Mouse (Mus musculus): Measurements from ENCODE around the gene Nectin2. TPM values are rescaled to one million over a fixed set of nuclear protein-coding genes. Genes with fewer than 3 reads are reported as not detected.
A peak's percentile ranks its signal among the peaks of the same experiment; 100 is the strongest.

Nectin2 gene
- polyA plus RNA-seq (2012; fragmentation: generic; extraction: Trizol), result 27.1 TPM

GRCm38 (mm10) chr7:19750217-19751069 is at the start of gene Nectin2:
TSS of gene Nectin2 (minus strand) at chr7:19750483.
- Histone ChIP-seq H3ac (ENCODE audit: control insufficient read depth, insufficient read length) (peak within 1 kb of the TSS; percentile 23), H3K79me2 (ENCODE audit: control insufficient read depth, insufficient read depth) (no peaks in the 10 kb centered on the region), H3K36me3 (ENCODE audit: control insufficient read depth, insufficient read depth) (no peaks in the 10 kb centered on the region), H3K27me3 (ENCODE audit: control insufficient read depth, insufficient read depth, insufficient read length) (no peaks in the 10 kb centered on the region), H3K4me2 (ENCODE audit: low read depth) (peak within 1 kb of the TSS; percentile 92), H3K4me3 (peak within 1 kb of the TSS; percentile 63)
- TF ChIP-seq CEBPB (IDR thresholded peaks at IDR 0.05; ENCODE audit: insufficient read depth, poor library complexity, severe bottlenecking) (no peak), REST (IDR thresholded peaks at IDR 0.05; ENCODE audit: insufficient read depth, insufficient read length) (no peak), MYOG (IDR thresholded peaks at IDR 0.05; ENCODE audit: control insufficient read depth in 1 of 3, insufficient read depth in 1 of 3, insufficient read length in 2 of 3, low read depth in 2 of 3) (no peak), MAX (IDR thresholded peaks at IDR 0.05; ENCODE audit: low read depth) (no peak), MYOD1 (IDR thresholded peaks at IDR 0.05; ENCODE audit: control insufficient read depth in 1 of 3, insufficient read length in 2 of 3, low read depth in 2 of 3) (no peak), POLR2AphosphoS2 (IDR thresholded peaks at IDR 0.05; ENCODE audit: insufficient read length, low read depth) (no peak), TCF12 (IDR thresholded peaks at IDR 0.05; ENCODE audit: insufficient read depth, poor library complexity, severe bottlenecking) (no peak), TCF3 (IDR thresholded peaks at IDR 0.05; ENCODE audit: insufficient read length, low read depth) (no peak), SRF (IDR thresholded peaks at IDR 0.05; ENCODE audit: control insufficient read depth, insufficient read length, low read depth) (no peak), USF1 (IDR thresholded peaks at IDR 0.05; ENCODE audit: low read depth) (no peak), POLR2A (IDR thresholded peaks at IDR 0.05; ENCODE audit: insufficient read length, low read depth) (no peak), E2F4 (IDR thresholded peaks at IDR 0.05; ENCODE audit: insufficient read depth) (no peak)

- Histone ChIP-seq H3K27me3 (ENCODE audit: control insufficient read depth, insufficient read depth, insufficient read length) (peaks cover 22% of the 10 kb centered on the region), H3K79me2 (ENCODE audit: control insufficient read depth, insufficient read depth) (no peaks in the 10 kb centered on the region), H3K4me2 (ENCODE audit: low read depth) (no peak within 1 kb of the TSS), H3K4me3 (no peak within 1 kb of the TSS), H3ac (ENCODE audit: control insufficient read depth, insufficient read length) (no peak within 1 kb of the TSS), H3K36me3 (ENCODE audit: control insufficient read depth, insufficient read depth) (no peaks in the 10 kb centered on the region)
- TF ChIP-seq TCF12 (IDR thresholded peaks at IDR 0.05; ENCODE audit: insufficient read depth, poor library complexity, severe bottlenecking) (no peak), TCF3 (IDR thresholded peaks at IDR 0.05; ENCODE audit: insufficient read length, low read depth) (no peak), POLR2AphosphoS2 (IDR thresholded peaks at IDR 0.05; ENCODE audit: insufficient read length, low read depth) (no peak), MAX (IDR thresholded peaks at IDR 0.05; ENCODE audit: low read depth) (no peak), POLR2A (IDR thresholded peaks at IDR 0.05; ENCODE audit: insufficient read length, low read depth) (no peak)
Measured at GRCm38 (mm10) chr7:19796697-19797588, 46.7 kb upstream of the Nectin2 start, which contains the start of gene Cblc. TSS of gene Cblc (minus strand) at chr7:19796809.

- TF ChIP-seq TCF12 (IDR thresholded peaks at IDR 0.05; ENCODE audit: insufficient read depth, poor library complexity, severe bottlenecking) (no peak), MAX (IDR thresholded peaks at IDR 0.05; ENCODE audit: low read depth) (no peak), E2F4 (IDR thresholded peaks at IDR 0.05; ENCODE audit: insufficient read depth) (no peak), MYOD1 (IDR thresholded peaks at IDR 0.05; ENCODE audit: control insufficient read depth in 1 of 3, insufficient read length in 2 of 3, low read depth in 2 of 3) (no peak), MYOG (IDR thresholded peaks at IDR 0.05; ENCODE audit: control insufficient read depth in 1 of 3, insufficient read depth in 1 of 3, insufficient read length in 2 of 3, low read depth in 2 of 3) (no peak), REST (IDR thresholded peaks at IDR 0.05; ENCODE audit: insufficient read depth, insufficient read length) (no peak), POLR2A (IDR thresholded peaks at IDR 0.05; ENCODE audit: insufficient read length, low read depth) (no peak), TCF3 (IDR thresholded peaks at IDR 0.05; ENCODE audit: insufficient read length, low read depth) (no peak), POLR2AphosphoS2 (IDR thresholded peaks at IDR 0.05; ENCODE audit: insufficient read length, low read depth) (no peak)
- H3ac ChIP-seq (ENCODE audit: control insufficient read depth, insufficient read length), result no peak overlapping the region
- H3K79me2 ChIP-seq (ENCODE audit: control insufficient read depth, insufficient read depth), result no peaks in the 10 kb centered on the region
- H3K4me3 ChIP-seq, result no peak overlapping the region
- H3K27me3 ChIP-seq (ENCODE audit: control insufficient read depth, insufficient read depth, insufficient read length), result peaks cover 22% of the 10 kb centered on the region
- no peaks in the 10 kb centered on the region for H3K36me3 ChIP-seq (ENCODE audit: control insufficient read depth, insufficient read depth)
- no peak overlapping the region for H3K4me2 ChIP-seq (ENCODE audit: low read depth)
Measured at GRCm38 (mm10) chr7:19796254-19796653, 46.0 kb upstream of the Nectin2 start.

- Histone ChIP-seq H3K79me2 (ENCODE audit: control insufficient read depth, insufficient read depth) (no peaks in the 10 kb centered on the region), H3K27me3 (ENCODE audit: control insufficient read depth, insufficient read depth, insufficient read length) (peaks cover 22% of the 10 kb centered on the region), H3K36me3 (ENCODE audit: control insufficient read depth, insufficient read depth) (no peaks in the 10 kb centered on the region), H3K4me3 (no peak overlapping the region), H3K4me2 (ENCODE audit: low read depth) (no peak overlapping the region), H3ac (ENCODE audit: control insufficient read depth, insufficient read length) (no peak overlapping the region)
- TF ChIP-seq TCF12 (IDR thresholded peaks at IDR 0.05; ENCODE audit: insufficient read depth, poor library complexity, severe bottlenecking), result no peak
- no peak for TF ChIP-seq SRF (IDR thresholded peaks at IDR 0.05; ENCODE audit: control insufficient read depth, insufficient read length, low read depth)
- TF ChIP-seq MYOG (IDR thresholded peaks at IDR 0.05; ENCODE audit: control insufficient read depth in 1 of 3, insufficient read depth in 1 of 3, insufficient read length in 2 of 3, low read depth in 2 of 3), result no peak
- no peak for TF ChIP-seq MYOD1 (IDR thresholded peaks at IDR 0.05; ENCODE audit: control insufficient read depth in 1 of 3, insufficient read length in 2 of 3, low read depth in 2 of 3)
- TF ChIP-seq TCF3 (IDR thresholded peaks at IDR 0.05; ENCODE audit: insufficient read length, low read depth), result no peak
- no peak for TF ChIP-seq USF1 (IDR thresholded peaks at IDR 0.05; ENCODE audit: low read depth)
- TF ChIP-seq REST (IDR thresholded peaks at IDR 0.05; ENCODE audit: insufficient read depth, insufficient read length), result no peak
- no peak for TF ChIP-seq POLR2AphosphoS2 (IDR thresholded peaks at IDR 0.05; ENCODE audit: insufficient read length, low read depth)
- TF ChIP-seq E2F4 (IDR thresholded peaks at IDR 0.05; ENCODE audit: insufficient read depth), result no peak
- no peak for TF ChIP-seq POLR2A (IDR thresholded peaks at IDR 0.05; ENCODE audit: insufficient read length, low read depth)
- TF ChIP-seq CEBPB (IDR thresholded peaks at IDR 0.05; ENCODE audit: insufficient read depth, poor library complexity, severe bottlenecking), result no peak
Measured at GRCm38 (mm10) chr7:19795236-19795635, 45.0 kb upstream of the Nectin2 start.
